Mouse (Mus musculus) embryonic facial prominence, embryonic 15.5 days (tissue): ENCODE measurements around the gene Tgm2. TPM values are rescaled to one million over a fixed set of nuclear protein-coding genes. Genes with fewer than 3 reads are reported as not detected.

Experiments used
- ATAC-seq: fragments of 200-750 bp; cut with Nextera tagmentation; 2 replicates; pipeline ENCODE4 v1.8.0; 2017; ENCODE audit warnings: low read depth, moderate TSS enrichment; ENCODE audit not compliant: insufficient number of reproducible peaks, low FRiP score, low TSS enrichment
- H3K27ac ChIP-seq: fragments of 300-500 bp; sonication (generic); replicated peaks from 2 replicates; pipeline ENCODE4 v1.5.1; 2015; ENCODE audit warnings: mild to moderate bottlenecking, inconsistent platforms
- H3K27me3 ChIP-seq: fragments of 300-500 bp; sonication (generic); 2 replicates; pipeline ENCODE4 v1.6.1; 2015; ENCODE audit warnings: inconsistent platforms
- H3K36me3 ChIP-seq: fragments of 300-500 bp; sonication (generic); 2 replicates; pipeline ENCODE4 v1.6.1; 2015; ENCODE audit warnings: mild to moderate bottlenecking, inconsistent platforms
- H3K4me1 ChIP-seq: fragments of 300-500 bp; sonication (generic); 2 replicates; pipeline ENCODE4 v1.6.1; 2015; ENCODE audit warnings: inconsistent platforms
- H3K4me2 ChIP-seq: fragments of 300-500 bp; sonication (generic); replicated peaks from 2 replicates; pipeline ENCODE4 v1.6.1; 2015; ENCODE audit warnings: mild to moderate bottlenecking, inconsistent platforms
- H3K4me3 ChIP-seq: fragments of 300-500 bp; sonication (generic); replicated peaks from 2 replicates; pipeline ENCODE4 v1.5.1; 2015; ENCODE audit warnings: mild to moderate bottlenecking, inconsistent platforms
- H3K9ac ChIP-seq: fragments of 300-500 bp; sonication (generic); 2 replicates; pipeline ENCODE4 v1.6.1; 2015; ENCODE audit warnings: inconsistent platforms
- H3K9me3 ChIP-seq: fragments of 300-500 bp; sonication (generic); replicated peaks from 2 replicates; pipeline ENCODE4 v1.6.1; 2016; ENCODE audit warnings: inconsistent platforms
- WGBS: fragments of 180-500 bp; shearing (Covaris S2); methylation state at CpG from one replicate; pipeline ENCODE4 v1.1.7; 2015; 5-methylcytosine and 5-hydroxymethylcytosine counted together
- polyA plus RNA-seq: library from polyadenylated mRNA; unstranded; fragments of >200 nt; fragmentation: Nextera tagmentation; extraction: Ambion mirVana; gene quantifications from 2 replicates; pipeline ENCODE4 v1.2.1, GENCODE M21; 2015

Gene Tgm2
- polyA plus RNA-seq, 1 experiment from 2014 or later = 22.2 TPM

DNA sequence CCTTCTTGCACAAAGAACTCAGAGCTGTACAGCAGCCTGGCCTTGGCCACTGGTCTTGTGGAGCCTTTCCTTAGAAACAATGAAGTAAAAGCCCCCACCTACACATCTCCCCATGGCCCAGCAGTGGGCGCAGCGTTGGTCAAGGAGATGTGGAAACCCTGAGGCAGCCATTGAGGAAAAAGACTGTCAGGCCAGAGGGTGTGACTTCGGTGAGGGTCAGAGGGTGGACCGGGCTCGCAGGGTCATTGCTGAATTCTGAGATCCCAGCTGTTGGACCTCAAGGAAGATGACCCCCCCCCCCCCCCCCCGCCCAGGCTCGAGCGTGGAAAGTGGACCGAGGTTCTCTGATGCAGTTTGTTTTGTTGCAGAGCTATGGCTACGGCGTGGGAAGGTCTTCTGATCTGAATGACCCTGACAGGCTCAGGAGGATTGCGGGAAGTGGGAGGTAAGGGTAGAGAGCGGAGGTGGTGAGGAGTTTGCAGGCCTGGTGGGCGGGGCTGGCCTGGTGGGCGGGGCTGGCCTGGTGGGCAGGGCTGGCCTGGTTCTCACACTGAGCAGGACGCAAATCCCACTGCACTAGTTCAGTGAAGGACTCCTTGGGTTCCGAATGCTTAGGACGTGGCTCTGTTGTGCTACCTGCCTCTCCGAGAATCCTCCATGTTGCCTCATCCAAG, 32.6 kb upstream of the Tgm2 start:
- Histone ChIP-seq H3K27ac (0 out of 2 replicates have a peak overlapping the region, but pooled peaks have one; percentile 39), H3K4me3 (peak overlapping the region; percentile 40), H3K9ac (peak overlapping the region; percentile 6; the same call in 1 of the 2 replicates), H3K36me3 (no peaks in the 10 kb centered on the region), H3K4me2 (peak overlapping the region; percentile 58), H3K4me1 (peaks cover 12% of the 10 kb centered on the region), H3K9me3 (no peaks in the 10 kb centered on the region), H3K27me3 (no peaks in the 10 kb centered on the region)
- 11% methylated on average over 16 of the region's 19 CpGs for WGBS
- peak; percentile 67 for ATAC-seq

DNA sequence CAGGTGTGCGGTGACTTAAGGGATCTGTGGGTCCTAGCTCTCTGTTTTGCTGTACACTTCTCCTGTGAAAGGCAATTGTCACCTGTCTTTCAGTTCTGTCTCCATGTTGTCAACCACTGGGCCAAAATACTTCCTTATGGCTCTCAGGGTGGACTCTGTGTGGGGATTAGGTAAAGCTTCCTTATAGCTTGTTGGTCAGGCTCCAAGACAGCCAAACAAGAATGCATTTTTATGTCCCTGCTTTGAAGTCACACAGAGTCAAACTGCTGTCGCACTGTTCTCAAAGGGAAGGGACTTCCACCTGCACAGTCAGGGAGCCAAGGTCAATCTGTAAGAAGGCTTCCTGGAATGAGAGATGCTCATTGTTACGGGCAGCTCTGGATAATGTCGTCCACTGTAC, 31.9 kb upstream of the Tgm2 start:
- no peak overlapping the region for H3K4me2 ChIP-seq
- H3K9ac ChIP-seq = no peak overlapping the region
- no peaks in the 10 kb centered on the region for H3K27me3 ChIP-seq
- ATAC-seq = no peak
- peaks cover 12% of the 10 kb centered on the region for H3K4me1 ChIP-seq
- H3K27ac ChIP-seq = no peak overlapping the region
- no peaks in the 10 kb centered on the region for H3K36me3 ChIP-seq
- WGBS = 76% methylated on average over 4 of the region's 4 CpGs
- H3K9me3 ChIP-seq = no peaks in the 10 kb centered on the region
- no peak overlapping the region for H3K4me3 ChIP-seq

DNA sequence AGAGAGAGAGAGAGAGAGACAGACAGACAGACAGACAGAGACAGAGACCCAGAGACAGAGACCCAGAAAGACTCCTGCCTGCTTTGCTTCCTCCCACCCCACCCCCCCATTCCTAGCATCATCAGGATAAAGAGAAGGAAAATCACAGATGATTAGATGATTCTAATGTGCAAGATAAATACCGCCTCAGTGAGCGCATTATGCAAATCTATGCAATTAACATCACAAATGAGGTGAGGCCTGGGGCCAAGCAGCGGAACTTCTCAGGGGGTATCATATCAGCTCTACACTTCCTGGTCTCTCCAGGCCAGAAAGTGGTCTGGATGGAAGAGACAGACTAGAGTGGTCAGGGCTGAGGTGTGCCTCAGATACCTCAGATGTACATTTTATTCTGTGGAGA, 31.3 kb upstream of the Tgm2 start:
- Histone ChIP-seq H3K27ac (no peak overlapping the region), H3K27me3 (no peaks in the 10 kb centered on the region), H3K9me3 (no peaks in the 10 kb centered on the region), H3K9ac (no peak overlapping the region), H3K4me1 (peaks cover 12% of the 10 kb centered on the region), H3K4me3 (no peak overlapping the region), H3K4me2 (no peak overlapping the region), H3K36me3 (no peaks in the 10 kb centered on the region)
- WGBS = 50% methylated on average over 3 of the region's 3 CpGs
- ATAC-seq = no peak

DNA sequence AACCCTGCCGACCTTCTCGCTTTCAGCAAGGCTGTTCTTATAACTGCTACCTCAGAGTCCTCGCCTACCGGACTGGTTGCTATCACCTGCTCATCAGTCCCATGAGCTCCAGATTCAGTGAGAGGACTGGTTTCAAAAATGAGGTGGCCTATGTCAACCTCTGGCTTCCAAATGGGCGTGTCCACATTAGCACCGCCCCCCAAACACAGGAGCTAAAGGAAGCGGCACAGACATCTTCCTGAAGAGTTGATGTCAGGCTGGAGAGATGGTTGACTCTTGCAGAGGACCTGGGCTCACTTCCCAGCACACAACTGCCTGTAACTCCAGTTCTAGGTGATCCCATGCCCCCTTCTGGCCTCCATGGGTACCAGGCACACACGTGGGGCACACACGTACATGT, 30.5 kb upstream of the Tgm2 start:
- 88% methylated on average over 9 of the region's 9 CpGs for WGBS
- H3K9ac ChIP-seq = no peak overlapping the region
- no peak for ATAC-seq

DNA sequence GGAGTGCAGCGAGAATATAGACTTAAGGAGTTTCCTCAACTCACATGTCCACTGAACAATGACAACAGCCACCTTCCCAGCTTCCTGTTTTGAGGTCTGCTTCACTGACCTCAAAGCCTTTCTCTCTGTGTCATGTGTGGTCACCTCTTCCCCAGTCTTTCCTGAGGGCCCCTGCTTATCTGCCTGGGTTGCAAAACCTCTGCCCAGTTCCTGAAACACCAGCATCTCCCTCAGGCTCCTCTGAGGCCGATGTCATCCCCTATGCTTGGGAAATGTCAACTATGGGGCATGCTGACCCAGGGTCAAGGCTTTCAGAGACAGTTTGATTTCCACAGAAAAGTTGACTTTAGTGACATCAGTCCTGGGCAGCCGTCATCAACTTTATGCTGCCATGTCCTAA, 29.2 kb upstream of the Tgm2 start:
- 77% methylated on average over 3 of the region's 3 CpGs for WGBS
- H3K9ac ChIP-seq = no peak overlapping the region
- no peaks in the 10 kb centered on the region for H3K9me3 ChIP-seq
- H3K4me1 ChIP-seq = peaks cover 12% of the 10 kb centered on the region
- H3K4me2 ChIP-seq = no peak overlapping the region
- no peak overlapping the region for H3K4me3 ChIP-seq
- ATAC-seq = no peak
- H3K27ac ChIP-seq = no peak overlapping the region
- no peaks in the 10 kb centered on the region for H3K27me3 ChIP-seq
- no peaks in the 10 kb centered on the region for H3K36me3 ChIP-seq

More for the DNA sequence above, 30.5 kb upstream of the Tgm2 start:
- Histone ChIP-seq H3K9me3 (no peaks in the 10 kb centered on the region), H3K4me3 (no peak overlapping the region), H3K4me1 (peaks cover 12% of the 10 kb centered on the region), H3K27me3 (no peaks in the 10 kb centered on the region), H3K27ac (no peak overlapping the region), H3K36me3 (no peaks in the 10 kb centered on the region), H3K4me2 (no peak overlapping the region)

DNA sequence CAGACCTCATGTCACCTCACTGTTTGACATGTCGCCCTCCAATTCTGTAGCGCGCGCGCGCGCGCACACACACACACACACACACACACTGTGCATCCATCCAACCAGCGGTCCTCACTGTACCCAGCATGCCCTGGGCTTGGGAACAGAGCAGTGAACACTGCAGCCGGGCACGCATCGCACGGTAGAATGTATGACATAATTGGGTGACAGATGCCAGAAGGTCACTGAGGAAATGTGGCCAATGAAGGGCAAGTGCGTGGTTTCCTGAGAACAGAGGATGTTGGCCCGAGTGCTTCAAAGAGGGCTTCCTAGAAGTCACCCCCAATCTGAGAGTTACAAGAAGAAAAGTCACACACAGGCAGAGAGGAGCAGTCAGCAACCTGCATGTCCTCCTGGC, 28.7 kb upstream of the Tgm2 start:
- Histone ChIP-seq H3K36me3 (no peaks in the 10 kb centered on the region), H3K27me3 (no peaks in the 10 kb centered on the region), H3K9me3 (no peaks in the 10 kb centered on the region), H3K4me3 (no peak overlapping the region), H3K27ac (no peak overlapping the region), H3K4me1 (peaks cover 12% of the 10 kb centered on the region), H3K9ac (no peak overlapping the region), H3K4me2 (no peak overlapping the region)
- no peak for ATAC-seq
- WGBS = 87% methylated on average over 15 of the region's 15 CpGs

DNA sequence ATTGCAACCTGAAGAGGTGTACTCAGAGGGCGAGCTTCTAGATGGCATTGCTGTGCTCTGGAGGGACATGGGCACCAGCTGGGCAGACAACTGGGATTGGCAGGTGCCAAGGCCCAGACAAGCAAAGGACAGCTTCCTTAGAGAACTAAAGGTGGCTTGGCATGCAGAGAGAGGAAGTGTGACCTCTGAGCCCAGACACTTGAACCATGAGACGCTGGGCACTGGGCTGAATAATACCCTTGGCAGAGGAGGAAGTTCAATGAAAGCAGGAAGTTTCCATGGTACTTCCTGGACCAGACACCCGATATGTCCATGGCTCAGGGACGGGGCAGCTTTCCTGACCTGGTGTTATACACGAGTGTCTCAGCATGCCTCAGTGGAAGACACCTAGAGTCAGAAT, 28.2 kb upstream of the Tgm2 start:
- no peaks in the 10 kb centered on the region for H3K27me3 ChIP-seq
- no peak overlapping the region for H3K4me3 ChIP-seq
- no peaks in the 10 kb centered on the region for H3K9me3 ChIP-seq
- no peak overlapping the region for H3K9ac ChIP-seq
- no peak overlapping the region for H3K4me2 ChIP-seq
- peaks cover 7% of the 10 kb centered on the region for H3K4me1 ChIP-seq
- H3K27ac ChIP-seq = no peak overlapping the region
- no peak for ATAC-seq
- H3K36me3 ChIP-seq = no peaks in the 10 kb centered on the region
- WGBS = 69% methylated on average over 5 of the region's 5 CpGs

DNA sequence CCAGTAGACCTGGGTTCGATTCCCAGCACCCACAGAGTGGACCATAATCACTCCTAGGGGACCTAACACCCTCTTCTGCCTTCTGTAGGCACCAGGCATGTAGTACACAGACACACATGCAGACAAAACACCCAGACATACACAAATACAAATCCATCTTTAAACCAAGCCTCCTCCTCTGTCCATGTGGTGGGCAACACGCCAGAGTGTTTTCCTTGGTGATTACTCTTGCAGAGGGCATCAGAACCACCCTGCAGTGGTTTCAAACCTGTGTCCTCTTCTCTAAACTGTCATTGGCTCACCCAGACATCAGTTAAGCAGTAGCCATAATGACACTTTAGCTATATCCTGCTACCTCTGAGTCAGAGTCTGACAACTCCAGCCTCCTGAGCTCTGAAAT, 24.2 kb upstream of the Tgm2 start:
- no peaks in the 10 kb centered on the region for H3K27me3 ChIP-seq

DNA sequence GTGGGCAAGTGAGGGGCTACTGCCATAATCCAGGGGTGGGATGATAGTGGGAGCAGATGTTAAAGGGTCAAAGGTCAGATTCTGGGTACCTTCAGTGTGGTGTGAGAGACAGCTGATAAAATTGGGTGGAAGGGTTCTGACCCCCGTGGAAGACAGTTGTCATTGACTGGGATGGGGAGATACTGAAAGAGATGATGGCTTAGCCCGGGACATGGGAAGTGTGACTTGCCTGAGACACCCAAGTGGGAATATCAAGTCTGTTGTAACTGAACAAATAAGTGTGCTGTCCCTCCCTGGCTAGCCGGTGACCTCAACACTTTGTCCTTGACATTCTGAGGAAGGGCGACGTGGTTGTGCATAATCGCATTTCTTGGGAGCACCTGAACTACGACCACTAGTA, 23.5 kb upstream of the Tgm2 start:
- H3K27me3 ChIP-seq = no peaks in the 10 kb centered on the region
- H3K4me3 ChIP-seq = no peak overlapping the region
- 86% methylated on average over 7 of the region's 7 CpGs for WGBS
- H3K27ac ChIP-seq = no peak overlapping the region
- ATAC-seq = no peak
- H3K4me1 ChIP-seq = peaks cover 10% of the 10 kb centered on the region
- H3K9me3 ChIP-seq = no peaks in the 10 kb centered on the region
- no peak overlapping the region for H3K4me2 ChIP-seq
- no peak overlapping the region for H3K9ac ChIP-seq
- H3K36me3 ChIP-seq = no peaks in the 10 kb centered on the region

More for the DNA sequence above, 24.2 kb upstream of the Tgm2 start:
- Histone ChIP-seq H3K9ac (no peak overlapping the region), H3K4me3 (no peak overlapping the region), H3K27ac (no peak overlapping the region), H3K9me3 (no peaks in the 10 kb centered on the region), H3K4me2 (no peak overlapping the region), H3K36me3 (no peaks in the 10 kb centered on the region), H3K4me1 (peaks cover 10% of the 10 kb centered on the region)
- ATAC-seq = no peak
- WGBS = 79% methylated on average over 2 of the region's 2 CpGs

DNA sequence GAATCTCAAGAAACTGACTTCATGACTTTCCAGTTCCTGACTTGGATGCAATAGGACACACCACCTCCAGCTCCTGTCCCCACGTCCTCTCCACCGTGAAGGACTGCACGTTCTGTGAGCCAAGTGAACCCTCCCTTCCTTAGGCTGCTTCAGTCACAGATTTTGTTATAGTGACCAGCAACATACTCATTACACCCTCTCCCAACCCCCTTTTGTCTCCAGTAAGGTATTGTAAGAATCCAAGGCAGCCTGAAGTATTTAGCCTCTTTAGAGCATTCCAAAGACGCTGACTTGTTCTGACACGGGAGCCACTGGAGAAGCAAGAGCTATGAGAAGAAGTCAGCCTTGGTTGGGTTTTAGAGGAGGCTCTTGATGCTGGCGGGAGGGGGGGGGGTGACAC, 23.1 kb upstream of the Tgm2 start:
- no peak overlapping the region for H3K27ac ChIP-seq
- H3K4me1 ChIP-seq = peaks cover 10% of the 10 kb centered on the region
- H3K27me3 ChIP-seq = no peaks in the 10 kb centered on the region
- H3K9ac ChIP-seq = no peak overlapping the region
- 59% methylated on average over 6 of the region's 6 CpGs for WGBS
- H3K4me2 ChIP-seq = no peak overlapping the region
- no peaks in the 10 kb centered on the region for H3K9me3 ChIP-seq
- no peak for ATAC-seq
- H3K4me3 ChIP-seq = no peak overlapping the region
- H3K36me3 ChIP-seq = no peaks in the 10 kb centered on the region

DNA sequence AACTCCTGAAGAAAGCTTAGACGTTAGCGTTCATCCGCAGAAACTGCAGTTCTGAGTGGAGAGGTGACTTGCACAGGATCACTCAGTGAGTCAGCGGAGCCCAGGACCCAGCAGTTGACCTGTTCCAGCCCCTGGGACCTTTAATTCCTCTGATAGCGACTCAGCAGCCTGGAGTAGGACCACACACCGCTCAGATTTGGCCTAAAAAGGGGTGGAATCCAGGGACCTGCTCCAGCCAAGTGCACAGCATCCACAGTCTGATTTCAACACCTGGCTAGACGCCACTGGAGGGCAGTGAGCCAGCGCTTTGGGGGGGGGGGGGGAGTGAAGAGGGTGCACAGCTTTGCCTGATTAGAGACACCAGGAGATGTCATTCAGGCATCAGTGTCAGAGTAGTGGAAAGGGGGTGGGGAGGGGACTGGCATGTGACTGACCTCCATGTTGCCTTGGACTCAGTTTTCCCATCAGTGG, 22.5 kb upstream of the Tgm2 start:
- no peak overlapping the region for H3K9ac ChIP-seq
- no peak overlapping the region for H3K27ac ChIP-seq
- peaks cover 10% of the 10 kb centered on the region for H3K4me1 ChIP-seq
- no peak overlapping the region for H3K4me2 ChIP-seq
- no peak for ATAC-seq
- H3K27me3 ChIP-seq = no peaks in the 10 kb centered on the region
- no peak overlapping the region for H3K4me3 ChIP-seq
- no peaks in the 10 kb centered on the region for H3K9me3 ChIP-seq
- 60% methylated on average over 8 of the region's 8 CpGs for WGBS
- H3K36me3 ChIP-seq = no peaks in the 10 kb centered on the region
